Mouse (Mus musculus): ENCODE results near the gene Vmn1r40.

DNA sequence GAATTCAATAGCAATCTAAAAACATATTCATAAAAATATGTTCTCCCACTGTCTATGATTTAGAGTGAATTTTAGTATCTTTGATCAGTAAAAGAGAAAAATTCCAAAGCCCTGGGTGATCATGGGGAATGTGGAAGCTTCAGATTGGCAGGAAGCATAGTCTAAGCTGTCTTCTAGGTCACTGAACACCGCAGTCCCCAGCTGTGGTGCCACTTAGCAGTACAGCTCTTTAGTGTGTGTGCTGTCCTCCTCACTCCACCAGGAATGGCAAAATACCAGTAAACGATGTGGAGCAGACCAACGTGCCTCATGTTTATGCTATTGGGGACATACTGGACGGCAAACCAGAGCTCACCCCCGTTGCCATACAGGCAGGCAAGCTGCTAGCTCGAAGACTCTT, 37.8 kb upstream of the Vmn1r40 start:
- TF ChIP-seq POLR2A (IDR thresholded peaks at IDR 0.05; ENCODE audit: extremely low read depth, insufficient read depth, low read length) (no peak), CTCF (IDR thresholded peaks at IDR 0.05; ENCODE audit: low read depth, low read length) (no peak)

Data from liver, adult 2 months (tissue).